Mouse (Mus musculus): ENCODE measurements around the gene Msh4. TPM values are rescaled to one million over a fixed set of nuclear protein-coding genes. Genes with fewer than 3 reads are reported as not detected.

Gene Msh4
- polyA plus RNA-seq, 1 experiment from 2014 or later, result 0.13 TPM

- ATAC-seq (ENCODE audit: low FRiP score), result no peak
- no peaks in the 10 kb centered on the region for H3K9me3 ChIP-seq (replicated peaks)
- H3K27me3 ChIP-seq (replicated peaks), result no peaks in the 10 kb centered on the region
- no peak overlapping the region for H3K4me3 ChIP-seq (replicated peaks)
- no peak overlapping the region for H3K9ac ChIP-seq (replicated peaks)
- H3K36me3 ChIP-seq, result peaks cover 46% of the 10 kb centered on the region
- no peaks in the 10 kb centered on the region for H3K4me1 ChIP-seq
- 95% methylated on average over 5 of the region's 5 CpGs for WGBS
- no peak overlapping the region for H3K27ac ChIP-seq (replicated peaks)
- H3K4me2 ChIP-seq, result no peak overlapping the region
Measured at GRCm38 (mm10) chr3:153932461-153932860, 26.5 kb upstream of the Msh4 start.

GRCm38 (mm10) chr3:153929526-153929925 lies 23.6 kb upstream of the Msh4 start:
- no peaks in the 10 kb centered on the region for H3K4me1 ChIP-seq
- H3K4me2 ChIP-seq, result no peak overlapping the region
- no peaks in the 10 kb centered on the region for H3K27me3 ChIP-seq (replicated peaks)
- no peak overlapping the region for H3K27ac ChIP-seq (replicated peaks)
- WGBS, result 96% methylated on average over 11 of the region's 11 CpGs
- peaks cover 46% of the 10 kb centered on the region for H3K36me3 ChIP-seq
- H3K4me3 ChIP-seq (replicated peaks), result no peak overlapping the region
- ATAC-seq (ENCODE audit: low FRiP score), result no peak
- no peak overlapping the region for H3K9ac ChIP-seq (replicated peaks)
- no peaks in the 10 kb centered on the region for H3K9me3 ChIP-seq (replicated peaks)

- Histone ChIP-seq H3K4me1 (no peaks in the 10 kb centered on the region), H3K9ac (replicated peaks) (no peak overlapping the region), H3K4me3 (replicated peaks) (no peak overlapping the region), H3K27me3 (replicated peaks) (no peaks in the 10 kb centered on the region), H3K9me3 (replicated peaks) (no peaks in the 10 kb centered on the region), H3K27ac (replicated peaks) (no peak overlapping the region), H3K36me3 (peaks cover 37% of the 10 kb centered on the region), H3K4me2 (no peak overlapping the region)
- no peak for ATAC-seq (ENCODE audit: low FRiP score)
- 88% methylated on average over 7 of the region's 7 CpGs for WGBS
Measured at GRCm38 (mm10) chr3:153926333-153926732, 20.4 kb upstream of the Msh4 start.

DNA sequence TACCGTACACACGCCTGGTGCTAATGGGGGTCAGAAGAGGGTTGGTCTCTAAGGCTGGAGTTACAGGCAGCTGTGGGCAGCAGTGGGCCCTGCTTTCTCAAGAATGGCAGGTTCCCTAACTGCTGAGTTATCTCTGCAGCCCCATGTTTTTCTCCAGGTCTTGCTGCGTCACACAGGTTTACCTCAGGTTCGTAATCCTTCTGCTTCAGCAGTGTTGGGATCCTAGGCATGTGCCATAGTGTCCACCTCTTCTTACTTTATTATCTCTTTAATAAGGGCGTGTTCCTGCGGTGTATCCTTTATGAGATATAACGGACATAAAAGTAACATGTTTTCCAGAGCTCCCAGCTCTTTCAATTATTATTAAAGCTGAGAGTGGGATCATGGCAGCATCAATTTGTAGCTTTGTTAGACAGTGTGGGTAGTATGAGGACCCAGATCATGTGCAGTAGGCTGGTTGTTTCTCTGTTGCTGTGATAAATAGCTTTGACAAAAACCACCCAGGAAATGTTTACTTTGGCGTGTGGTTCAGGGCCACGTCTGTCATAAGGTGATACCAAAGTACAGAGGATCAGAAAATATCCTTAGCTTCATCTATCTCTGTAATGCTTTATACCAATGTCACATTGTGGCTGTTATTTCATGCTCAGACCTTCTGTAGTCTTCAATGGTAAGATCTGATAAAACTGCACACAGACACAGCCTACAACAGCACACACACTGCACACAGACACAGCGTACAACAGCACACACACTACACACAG lies 15.4 kb upstream of the Msh4 start:
- no peak for ATAC-seq (ENCODE audit: low FRiP score)
- no peak overlapping the region for H3K27ac ChIP-seq (replicated peaks)

GRCm38 (mm10) chr3:153917200-153917599 lies 11.3 kb upstream of the Msh4 start:
- Histone ChIP-seq H3K4me1 (peaks cover 8% of the 10 kb centered on the region), H3K9me3 (replicated peaks) (no peaks in the 10 kb centered on the region), H3K36me3 (no peaks in the 10 kb centered on the region), H3K4me2 (no peak overlapping the region), H3K27me3 (replicated peaks) (no peaks in the 10 kb centered on the region), H3K27ac (replicated peaks) (no peak overlapping the region), H3K4me3 (replicated peaks) (no peak overlapping the region), H3K9ac (replicated peaks) (no peak overlapping the region)
- ATAC-seq (ENCODE audit: low FRiP score), result no peak
- WGBS, result 0% methylated on average over 1 of the region's 1 CpGs

More for the DNA sequence above, 15.4 kb upstream of the Msh4 start:
- Histone ChIP-seq H3K4me3 (replicated peaks) (no peak overlapping the region), H3K27me3 (replicated peaks) (no peaks in the 10 kb centered on the region), H3K4me1 (no peaks in the 10 kb centered on the region), H3K36me3 (peaks cover 13% of the 10 kb centered on the region), H3K9me3 (replicated peaks) (no peaks in the 10 kb centered on the region), H3K4me2 (no peak overlapping the region), H3K9ac (replicated peaks) (no peak overlapping the region)
- 92% methylated on average over 10 of the region's 10 CpGs for WGBS

DNA sequence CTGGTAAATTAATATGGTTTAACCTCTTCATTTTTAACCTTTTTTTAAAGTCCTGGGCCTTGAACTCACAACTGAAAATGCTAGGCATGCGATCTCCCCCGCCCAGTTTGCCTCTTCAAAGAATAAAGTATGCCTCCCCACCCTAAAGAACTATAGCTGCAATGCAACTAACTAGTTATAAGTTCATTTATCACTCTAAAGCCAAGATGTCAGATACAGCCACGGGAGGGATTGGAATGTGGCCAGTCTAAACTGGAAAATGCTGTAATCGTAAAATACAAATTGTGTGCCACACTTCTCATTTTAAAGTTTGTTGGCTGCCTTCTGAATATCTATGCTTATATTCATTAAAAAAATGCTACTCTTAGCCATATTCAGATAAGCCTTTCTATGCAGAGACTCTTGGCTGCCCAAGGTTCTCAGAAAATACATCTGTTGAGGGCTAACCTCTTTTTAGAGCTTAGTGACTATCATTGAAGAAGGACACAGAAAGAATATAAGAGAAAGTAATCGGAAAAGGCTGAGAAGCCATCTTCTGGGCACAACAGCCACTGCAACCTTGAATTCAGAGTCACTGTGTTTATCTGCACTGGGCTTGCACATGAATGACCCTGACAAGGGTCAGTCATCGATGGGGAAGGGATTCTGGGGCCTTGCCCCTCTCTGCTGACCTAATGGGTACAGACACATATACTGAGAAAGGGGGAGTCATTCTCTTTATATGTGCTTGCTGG lies 7.7 kb upstream of the Msh4 start:
- 38% methylated on average over 6 of the region's 6 CpGs for WGBS
- Histone ChIP-seq H3K27me3 (replicated peaks) (no peaks in the 10 kb centered on the region), H3K27ac (replicated peaks) (peak overlapping the region; percentile 97), H3K4me2 (peak overlapping the region; percentile 82), H3K4me3 (replicated peaks) (peak overlapping the region; percentile 85), H3K9ac (replicated peaks) (peak overlapping the region; percentile 68), H3K9me3 (replicated peaks) (no peaks in the 10 kb centered on the region), H3K36me3 (peaks cover 22% of the 10 kb centered on the region), H3K4me1 (peaks cover 42% of the 10 kb centered on the region)
- ATAC-seq (ENCODE audit: low FRiP score), result no peak

- H3K27me3 ChIP-seq (replicated peaks), result no peaks in the 10 kb centered on the region
- ATAC-seq (ENCODE audit: low FRiP score), result peak; percentile 98
- H3K9ac ChIP-seq (replicated peaks), result peak within 1 kb of the TSS; percentile 93
- peaks cover 51% of the 10 kb centered on the region for H3K4me1 ChIP-seq
- H3K4me2 ChIP-seq, result peak within 1 kb of the TSS; percentile 82
- no peaks in the 10 kb centered on the region for H3K9me3 ChIP-seq (replicated peaks)
- peak within 1 kb of the TSS; percentile 85 for H3K4me3 ChIP-seq (replicated peaks)
- H3K36me3 ChIP-seq, result peaks cover 30% of the 10 kb centered on the region
- peak within 1 kb of the TSS; percentile 97 for H3K27ac ChIP-seq (replicated peaks)
- 1% methylated on average over 65 of the region's 65 CpGs for WGBS
Measured at GRCm38 (mm10) chr3:153912546-153913509, 6.9 kb upstream of the Msh4 start, which contains the start of gene Rabggtb. Gene Rabggtb, minus strand, starts transcription at chr3:153913009.

DNA sequence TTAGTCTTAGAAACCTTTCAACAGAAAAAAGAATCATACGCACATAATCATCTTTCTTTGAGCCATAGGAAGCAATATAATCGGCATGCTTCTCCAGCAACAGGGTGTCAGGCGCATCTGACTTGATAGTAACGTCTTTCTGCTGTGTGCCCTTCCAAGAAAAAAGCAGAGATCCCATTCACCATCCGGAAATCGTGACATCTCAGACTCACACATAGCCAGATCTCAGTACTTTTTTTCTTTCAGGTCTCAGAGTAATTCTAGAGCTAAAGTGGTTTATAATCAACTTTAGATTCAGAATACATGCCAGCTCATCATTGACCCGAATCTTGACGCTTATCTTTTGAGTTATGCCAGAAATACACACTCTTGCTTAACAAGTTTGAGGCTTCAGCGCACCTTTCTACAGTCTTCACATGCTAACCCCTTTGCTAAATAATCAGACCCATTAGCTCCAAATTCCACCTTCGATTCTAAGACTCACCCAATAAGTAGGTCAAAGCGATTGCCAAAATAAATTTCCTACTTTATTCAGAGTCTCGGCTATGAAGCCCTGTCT lies 6.0 kb upstream of the Msh4 start:
- no peaks in the 10 kb centered on the region for H3K9me3 ChIP-seq (replicated peaks)
- H3K4me3 ChIP-seq (replicated peaks), result peak overlapping the region; percentile 85
- H3K9ac ChIP-seq (replicated peaks), result peak overlapping the region; percentile 93
- peaks cover 51% of the 10 kb centered on the region for H3K4me1 ChIP-seq
- ATAC-seq (ENCODE audit: low FRiP score), result no peak
- H3K4me2 ChIP-seq, result peak overlapping the region; percentile 82
- H3K27ac ChIP-seq (replicated peaks), result peak overlapping the region; percentile 97
- no peaks in the 10 kb centered on the region for H3K27me3 ChIP-seq (replicated peaks)
- peaks cover 34% of the 10 kb centered on the region for H3K36me3 ChIP-seq
- 4% methylated on average over 12 of the region's 12 CpGs for WGBS

- Histone ChIP-seq H3K4me3 (replicated peaks) (peak overlapping the region; percentile 85), H3K9me3 (replicated peaks) (no peaks in the 10 kb centered on the region), H3K9ac (replicated peaks) (peak overlapping the region; percentile 93), H3K4me1 (peaks cover 51% of the 10 kb centered on the region), H3K36me3 (peaks cover 40% of the 10 kb centered on the region), H3K27me3 (replicated peaks) (no peaks in the 10 kb centered on the region), H3K4me2 (peak overlapping the region; percentile 82), H3K27ac (replicated peaks) (no peak overlapping the region)
- ATAC-seq (ENCODE audit: low FRiP score), result no peak
- WGBS, result 49% methylated on average over 8 of the region's 8 CpGs
Measured at GRCm38 (mm10) chr3:153911197-153911881, 5.4 kb upstream of the Msh4 start.

GRCm38 (mm10) chr3:153910489-153910888 lies 4.6 kb upstream of the Msh4 start:
- H3K4me1 ChIP-seq, result peaks cover 51% of the 10 kb centered on the region
- peaks cover 48% of the 10 kb centered on the region for H3K36me3 ChIP-seq
- no peak for ATAC-seq (ENCODE audit: low FRiP score)
- no peaks in the 10 kb centered on the region for H3K27me3 ChIP-seq (replicated peaks)
- 63% methylated on average over 7 of the region's 7 CpGs for WGBS
- no peak overlapping the region for H3K9ac ChIP-seq (replicated peaks)
- no peaks in the 10 kb centered on the region for H3K9me3 ChIP-seq (replicated peaks)
- H3K27ac ChIP-seq (replicated peaks), result no peak overlapping the region
- peak overlapping the region; percentile 82 for H3K4me2 ChIP-seq
- peak overlapping the region; percentile 85 for H3K4me3 ChIP-seq (replicated peaks)

Measured in neural tube, embryonic 15.5 days (tissue).